Mouse (Mus musculus) midbrain, embryonic 13.5 days (tissue): ENCODE measurements around the gene Gm826. TPM values are rescaled to one million over a fixed set of nuclear protein-coding genes. Genes with fewer than 3 reads are reported as not detected.

Experiments
- ATAC-seq: fragments of 200-750 bp; cut with Nextera tagmentation; 2 replicates; pipeline ENCODE4 v1.8.0; 2017; ENCODE audit warnings: mild to moderate bottlenecking, moderate TSS enrichment, moderate library complexity
- H3K27ac ChIP-seq: fragments of 300-500 bp; sonication (generic); 2 replicates; pipeline ENCODE4 v1.5.1; 2015; ENCODE audit warnings: inconsistent platforms, mild to moderate bottlenecking, moderate library complexity
- H3K27me3 ChIP-seq: fragments of 300-500 bp; sonication (generic); 2 replicates; pipeline ENCODE4 v1.6.1; 2015; ENCODE audit warnings: mild to moderate bottlenecking, inconsistent platforms
- H3K36me3 ChIP-seq: fragments of 300-500 bp; sonication (generic); 2 replicates; pipeline ENCODE4 v1.6.1; 2015; ENCODE audit warnings: mild to moderate bottlenecking, inconsistent platforms
- H3K4me1 ChIP-seq: fragments of 300-500 bp; sonication (generic); replicated peaks from 2 replicates; pipeline ENCODE4 v1.6.1; 2015; ENCODE audit warnings: inconsistent platforms
- H3K4me2 ChIP-seq: fragments of 300-500 bp; sonication (generic); replicated peaks from 2 replicates; pipeline ENCODE4 v1.6.1; 2015; ENCODE audit warnings: moderate library complexity, mild to moderate bottlenecking, inconsistent platforms
- H3K4me3 ChIP-seq: fragments of 300-500 bp; sonication (generic); replicated peaks from 2 replicates; pipeline ENCODE4 v1.5.1; 2015; ENCODE audit warnings: mild to moderate bottlenecking, inconsistent platforms
- H3K9ac ChIP-seq: fragments of 300-500 bp; sonication (generic); replicated peaks from 2 replicates; pipeline ENCODE4 v1.6.1; 2015; ENCODE audit warnings: mild to moderate bottlenecking, inconsistent platforms
- H3K9me3 ChIP-seq: fragments of 300-500 bp; sonication (generic); 2 replicates; pipeline ENCODE4 v1.6.1; 2016; ENCODE audit warnings: mild to moderate bottlenecking, inconsistent platforms
- WGBS: fragments of 180-500 bp; shearing (Covaris S2); methylation state at CpG from one replicate; pipeline ENCODE4 v1.1.7; 2015; 5-methylcytosine and 5-hydroxymethylcytosine counted together
- polyA plus RNA-seq: library from polyadenylated mRNA; unstranded; fragments of >200 nt; fragmentation: Nextera tagmentation; extraction: Ambion mirVana; gene quantifications from 2 replicates; pipeline ENCODE4 v1.2.1, GENCODE M21; 2015

Gene Gm826
- polyA plus RNA-seq, 1 experiment from 2014 or later: not detected

GRCm38 (mm10) chr2:160364666-160365065, 30.7 kb upstream of the Gm826 start:
- ATAC-seq: no peak
- peaks cover 65% of the 10 kb centered on the region for H3K4me1 ChIP-seq
- H3K27me3 ChIP-seq: peaks cover 74% of the 10 kb centered on the region
- H3K4me3 ChIP-seq: peak overlapping the region; percentile 60
- no peak overlapping the region for H3K9ac ChIP-seq
- no peaks in the 10 kb centered on the region for H3K9me3 ChIP-seq
- no peak overlapping the region for H3K27ac ChIP-seq
- H3K4me2 ChIP-seq: peak overlapping the region; percentile 89
- WGBS: under 1% methylated on average over 12 of the region's 12 CpGs
- no peaks in the 10 kb centered on the region for H3K36me3 ChIP-seq

GRCm38 (mm10) chr2:160364128-160364650, 30.2 kb upstream of the Gm826 start:
- Histone ChIP-seq H3K9me3 (no peaks in the 10 kb centered on the region), H3K4me2 (peak overlapping the region; percentile 89), H3K27ac (no peak overlapping the region), H3K4me3 (peak overlapping the region; percentile 60), H3K9ac (no peak overlapping the region), H3K4me1 (peaks cover 65% of the 10 kb centered on the region), H3K27me3 (peaks cover 74% of the 10 kb centered on the region), H3K36me3 (no peaks in the 10 kb centered on the region)
- 1% methylated on average over 9 of the region's 9 CpGs for WGBS
- ATAC-seq: no peak

DNA sequence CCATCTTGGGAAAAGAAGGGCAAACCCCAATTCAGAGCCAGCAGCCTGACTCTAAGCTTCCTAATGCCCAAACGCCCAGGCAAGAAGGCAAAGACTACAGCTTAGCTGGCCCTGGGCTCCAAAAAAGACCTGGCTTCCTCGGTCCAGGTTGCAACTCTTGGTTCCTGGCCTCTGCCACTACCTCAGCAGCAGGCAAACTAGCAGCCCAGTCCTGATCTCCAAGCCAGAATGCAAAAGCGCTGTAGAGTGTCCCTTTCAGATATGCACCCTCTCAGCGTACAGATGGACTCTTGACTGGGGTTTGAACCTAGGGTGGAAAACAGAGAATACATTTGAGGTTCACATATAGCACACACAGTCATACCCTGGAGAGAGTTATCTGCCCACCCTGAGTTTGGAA, 29.2 kb upstream of the Gm826 start:
- ATAC-seq: no peak
- H3K4me1 ChIP-seq: peaks cover 61% of the 10 kb centered on the region
- 0 out of 2 replicates have a peak overlapping the region, but pooled peaks have one; percentile 3 for H3K4me3 ChIP-seq
- no peak overlapping the region for H3K9ac ChIP-seq
- H3K27ac ChIP-seq: no peak overlapping the region
- H3K36me3 ChIP-seq: no peaks in the 10 kb centered on the region
- no peaks in the 10 kb centered on the region for H3K9me3 ChIP-seq
- no peak overlapping the region for H3K4me2 ChIP-seq
- H3K27me3 ChIP-seq: peaks cover 74% of the 10 kb centered on the region
- WGBS: 9% methylated on average over 4 of the region's 4 CpGs

GRCm38 (mm10) chr2:160361442-160362121, 27.6 kb upstream of the Gm826 start:
- Histone ChIP-seq H3K27ac (no peak overlapping the region), H3K9me3 (no peaks in the 10 kb centered on the region), H3K27me3 (peaks cover 77% of the 10 kb centered on the region), H3K4me3 (no peak overlapping the region), H3K36me3 (no peaks in the 10 kb centered on the region), H3K4me1 (peaks cover 68% of the 10 kb centered on the region), H3K9ac (no peak overlapping the region), H3K4me2 (no peak overlapping the region)
- 6% methylated on average over 16 of the region's 16 CpGs for WGBS
- ATAC-seq: no peak

- peaks cover 69% of the 10 kb centered on the region for H3K27me3 ChIP-seq
- no peak for ATAC-seq
- no peak overlapping the region for H3K27ac ChIP-seq
- H3K36me3 ChIP-seq: no peaks in the 10 kb centered on the region
- peaks cover 56% of the 10 kb centered on the region for H3K4me1 ChIP-seq
- no peak overlapping the region for H3K4me2 ChIP-seq
- no peak overlapping the region for H3K9ac ChIP-seq
- no peak overlapping the region for H3K4me3 ChIP-seq
- H3K9me3 ChIP-seq: no peaks in the 10 kb centered on the region
- 5% methylated on average over 8 of the region's 8 CpGs for WGBS
These were observed 26.4 kb upstream of the Gm826 start for GRCm38 (mm10) chr2:160360234-160360874.

DNA sequence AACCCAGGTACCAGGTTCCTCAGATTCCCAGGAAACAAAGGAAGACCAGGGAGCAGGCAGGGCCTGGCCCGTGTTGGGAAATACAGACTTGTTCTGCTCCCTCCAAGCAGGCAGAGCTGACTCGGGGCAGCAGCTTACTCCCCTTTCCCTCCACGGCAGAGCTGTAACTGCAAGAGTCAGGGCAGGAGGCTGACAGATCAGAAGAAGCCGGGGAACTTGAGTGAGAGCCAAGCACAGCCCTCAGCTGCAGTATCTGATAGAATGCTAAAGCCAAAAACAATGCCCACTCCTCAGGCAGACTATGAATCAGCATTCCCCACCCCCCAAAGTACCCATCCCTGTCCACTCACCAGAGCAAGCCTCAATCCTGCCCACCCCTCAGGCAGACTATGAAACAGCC, 24.9 kb upstream of the Gm826 start:
- Histone ChIP-seq H3K4me3 (no peak overlapping the region), H3K9me3 (no peaks in the 10 kb centered on the region), H3K27ac (no peak overlapping the region), H3K27me3 (peaks cover 62% of the 10 kb centered on the region), H3K9ac (no peak overlapping the region), H3K4me2 (no peak overlapping the region), H3K4me1 (peaks cover 41% of the 10 kb centered on the region), H3K36me3 (no peaks in the 10 kb centered on the region)
- 0% methylated on average over 4 of the region's 4 CpGs for WGBS
- peak; percentile 51; the same call in 1 of the 2 replicates for ATAC-seq

DNA sequence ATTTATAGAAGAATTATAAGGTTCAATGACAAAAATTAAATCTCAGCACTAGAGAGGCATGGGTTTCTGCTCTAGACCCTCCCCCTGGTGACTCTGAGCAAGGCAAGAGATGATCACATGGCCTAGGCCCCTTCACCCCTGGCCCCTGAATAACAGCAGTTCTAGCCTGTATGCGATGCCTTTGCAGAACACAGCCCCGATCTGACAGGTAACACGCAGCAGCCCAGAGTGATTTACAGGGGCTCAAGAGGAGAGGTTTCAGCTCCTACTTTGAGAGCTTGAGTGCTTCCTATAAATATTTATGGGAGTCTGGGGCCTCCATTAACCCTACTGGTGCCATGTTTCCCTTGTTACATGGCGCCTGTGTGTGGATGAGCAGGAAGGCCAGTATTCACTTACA, 23.5 kb upstream of the Gm826 start:
- Histone ChIP-seq H3K27ac (no peak overlapping the region), H3K9me3 (no peaks in the 10 kb centered on the region), H3K4me1 (peaks cover 40% of the 10 kb centered on the region), H3K9ac (no peak overlapping the region), H3K27me3 (peaks cover 49% of the 10 kb centered on the region), H3K36me3 (no peaks in the 10 kb centered on the region), H3K4me2 (no peak overlapping the region), H3K4me3 (no peak overlapping the region)
- ATAC-seq: peak; percentile 61
- WGBS: 38% methylated on average over 4 of the region's 4 CpGs

DNA sequence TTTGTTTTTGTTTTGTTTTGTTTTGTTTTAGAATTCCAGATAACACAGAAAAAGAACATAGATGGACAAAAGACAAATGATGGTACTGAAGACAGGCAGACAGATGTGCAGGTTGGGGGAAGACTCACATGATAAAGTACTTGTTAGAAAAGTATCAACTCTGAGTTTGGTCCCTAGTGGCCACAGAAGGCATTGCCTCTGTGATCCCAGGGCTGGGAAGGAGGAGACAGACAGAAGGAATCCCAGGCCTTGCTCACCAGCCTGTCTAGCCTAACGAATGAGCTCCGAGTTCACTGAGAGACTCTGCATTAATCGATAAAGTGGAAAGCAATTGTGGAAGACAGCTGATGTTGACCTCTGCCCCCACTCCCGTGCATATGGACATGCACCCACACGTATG, 22.2 kb upstream of the Gm826 start:
- Histone ChIP-seq H3K9ac (no peak overlapping the region), H3K4me3 (no peak overlapping the region), H3K36me3 (no peaks in the 10 kb centered on the region), H3K27me3 (peaks cover 36% of the 10 kb centered on the region), H3K4me1 (peaks cover 37% of the 10 kb centered on the region), H3K27ac (no peak overlapping the region), H3K4me2 (no peak overlapping the region), H3K9me3 (no peaks in the 10 kb centered on the region)
- no peak for ATAC-seq
- 53% methylated on average over 5 of the region's 5 CpGs for WGBS

DNA sequence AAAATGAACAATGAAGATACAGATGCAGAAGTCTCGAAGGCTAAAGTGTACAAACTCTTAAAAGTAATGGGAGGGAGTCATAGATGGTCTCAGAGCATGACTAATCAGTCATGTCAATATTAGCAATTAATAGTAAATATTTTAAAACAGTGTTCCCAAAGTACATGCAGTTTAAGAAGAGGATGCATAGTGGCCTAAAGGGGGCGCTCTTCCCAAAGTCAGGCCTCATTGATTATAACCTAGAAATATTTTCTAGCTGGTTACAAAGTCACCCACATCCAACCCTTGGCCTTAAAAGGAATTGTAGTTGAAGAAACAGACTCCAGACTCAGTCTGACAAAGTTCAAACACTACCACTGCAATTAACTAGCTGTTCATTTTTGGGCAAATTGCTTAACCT, 20.4 kb upstream of the Gm826 start:
- Histone ChIP-seq H3K9ac (no peak overlapping the region), H3K27ac (no peak overlapping the region), H3K36me3 (no peaks in the 10 kb centered on the region), H3K4me2 (no peak overlapping the region), H3K4me3 (no peak overlapping the region), H3K27me3 (peaks cover 18% of the 10 kb centered on the region), H3K9me3 (no peaks in the 10 kb centered on the region), H3K4me1 (peaks cover 20% of the 10 kb centered on the region)
- no peak for ATAC-seq
- WGBS: 59% methylated on average over 2 of the region's 2 CpGs

- no peak overlapping the region for H3K27ac ChIP-seq
- peaks cover 10% of the 10 kb centered on the region for H3K27me3 ChIP-seq
- peaks cover 13% of the 10 kb centered on the region for H3K4me1 ChIP-seq
- H3K4me3 ChIP-seq: no peak overlapping the region
- H3K4me2 ChIP-seq: no peak overlapping the region
- H3K9ac ChIP-seq: no peak overlapping the region
- no peaks in the 10 kb centered on the region for H3K36me3 ChIP-seq
- 82% methylated on average over 2 of the region's 2 CpGs for WGBS
- H3K9me3 ChIP-seq: no peaks in the 10 kb centered on the region
- no peak for ATAC-seq
These were observed 19.6 kb upstream of the Gm826 start for GRCm38 (mm10) chr2:160353581-160353980.

- Histone ChIP-seq H3K27me3 (no peaks in the 10 kb centered on the region), H3K36me3 (no peaks in the 10 kb centered on the region), H3K4me1 (peaks cover 3% of the 10 kb centered on the region; the same call in 1 of the 2 replicates), H3K9ac (no peak overlapping the region), H3K4me3 (no peak overlapping the region), H3K4me2 (no peak overlapping the region), H3K9me3 (no peaks in the 10 kb centered on the region), H3K27ac (no peak overlapping the region)
- 27% methylated on average over 8 of the region's 8 CpGs for WGBS
- ATAC-seq: no peak
These were observed 17.1 kb upstream of the Gm826 start for GRCm38 (mm10) chr2:160351038-160351574.

DNA sequence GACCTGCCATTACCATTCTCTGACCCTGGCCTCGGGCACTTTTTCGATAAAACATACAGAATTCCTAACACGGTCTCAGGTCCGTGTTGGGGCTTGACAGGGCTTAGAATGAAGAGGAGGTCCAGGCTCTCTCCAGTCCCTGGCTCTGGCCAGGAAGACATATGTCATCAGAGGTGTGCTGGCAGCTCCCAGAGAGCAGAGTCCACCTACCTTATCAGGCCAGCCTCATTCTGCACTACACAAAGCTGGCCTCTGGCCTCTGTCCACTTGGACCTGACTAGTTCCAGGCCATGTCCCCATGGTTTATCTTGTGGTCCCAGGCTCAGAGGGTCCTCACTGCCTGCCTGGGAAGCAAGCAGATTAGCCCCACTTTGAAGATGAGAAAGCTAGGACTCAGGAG, 15.6 kb upstream of the Gm826 start:
- H3K4me2 ChIP-seq: no peak overlapping the region
- no peak overlapping the region for H3K27ac ChIP-seq
- no peak overlapping the region for H3K9ac ChIP-seq
- 88% methylated on average over 4 of the region's 4 CpGs for WGBS
- peaks cover 3% of the 10 kb centered on the region; the same call in 1 of the 2 replicates for H3K4me1 ChIP-seq
- no peak overlapping the region for H3K4me3 ChIP-seq
- no peak for ATAC-seq
- no peaks in the 10 kb centered on the region for H3K27me3 ChIP-seq
- H3K36me3 ChIP-seq: no peaks in the 10 kb centered on the region
- H3K9me3 ChIP-seq: no peaks in the 10 kb centered on the region
